Mouse (Mus musculus): ENCODE data around the gene Acly.

DNA sequence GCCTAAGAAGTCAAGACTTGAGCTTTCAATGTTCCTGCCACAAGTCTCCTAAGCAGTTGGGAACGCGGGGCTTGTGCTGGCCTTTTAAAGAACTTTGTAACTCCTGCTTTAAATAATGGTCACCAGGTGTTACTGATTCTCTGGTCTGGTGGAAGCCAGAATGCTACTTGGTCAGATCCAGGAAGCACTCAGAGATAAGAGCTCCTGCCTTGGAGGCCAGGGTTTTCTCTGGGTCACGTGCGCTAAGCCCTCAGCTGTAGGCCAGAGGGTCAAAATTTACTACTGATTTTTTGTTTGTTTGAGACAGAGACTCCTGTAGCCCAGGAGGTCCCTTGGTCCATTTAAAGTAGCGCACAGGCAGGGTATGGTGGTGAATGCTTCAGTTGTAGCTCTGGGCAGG, 95.8 kb downstream of the Acly start:
- TF ChIP-seq CTCF (IDR thresholded peaks at IDR 0.05; ENCODE audit: low read depth, low read length) (no peak), GATA1 (IDR thresholded peaks at IDR 0.05; ENCODE audit: borderline replicate concordance, low read length) (no peak)
